Mouse (Mus musculus): ENCODE measurements around the gene Edn2. TPM values are rescaled to one million over a fixed set of nuclear protein-coding genes. Genes with fewer than 3 reads are reported as not detected.
A peak's percentile ranks its signal among the peaks of the same experiment; 100 is the strongest.

Gene Edn2
- polyA plus RNA-seq, 1 experiment from 2014 or later = 0.18 TPM

DNA sequence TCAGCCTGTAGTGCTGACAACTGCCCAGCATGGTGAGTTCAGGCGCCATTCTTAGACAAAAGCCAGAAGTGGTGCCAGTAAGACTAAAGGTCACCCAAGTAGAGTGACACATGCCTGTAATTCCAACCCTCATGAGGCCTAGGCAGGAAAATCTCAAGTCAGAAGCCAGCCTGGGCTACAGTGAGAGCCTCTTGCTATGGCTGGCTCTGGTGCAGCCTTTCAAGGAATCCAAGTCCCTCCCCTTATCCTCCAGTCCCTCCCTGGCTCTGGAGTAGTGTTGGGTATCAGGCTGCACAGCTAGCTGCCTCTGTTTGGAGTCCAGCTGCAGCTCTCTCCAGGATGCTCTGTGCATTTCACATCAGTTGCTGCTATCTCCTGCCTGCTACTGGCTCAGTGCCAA lies 19.2 kb upstream of the Edn2 start:
- Histone ChIP-seq H3K9ac (no peak overlapping the region), H3K9me3 (replicated peaks) (no peaks in the 10 kb centered on the region), H3K36me3 (ENCODE audit: poor library complexity, severe bottlenecking) (no peaks in the 10 kb centered on the region), H3K27me3 (no peaks in the 10 kb centered on the region), H3K4me3 (no peak overlapping the region), H3K4me2 (no peak overlapping the region), H3K27ac (no peak overlapping the region), H3K4me1 (peaks cover 11% of the 10 kb centered on the region)
- 77% methylated on average over 1 of the region's 1 CpGs for WGBS
- peak; percentile 24; the same call in 1 of the 2 replicates for ATAC-seq

DNA sequence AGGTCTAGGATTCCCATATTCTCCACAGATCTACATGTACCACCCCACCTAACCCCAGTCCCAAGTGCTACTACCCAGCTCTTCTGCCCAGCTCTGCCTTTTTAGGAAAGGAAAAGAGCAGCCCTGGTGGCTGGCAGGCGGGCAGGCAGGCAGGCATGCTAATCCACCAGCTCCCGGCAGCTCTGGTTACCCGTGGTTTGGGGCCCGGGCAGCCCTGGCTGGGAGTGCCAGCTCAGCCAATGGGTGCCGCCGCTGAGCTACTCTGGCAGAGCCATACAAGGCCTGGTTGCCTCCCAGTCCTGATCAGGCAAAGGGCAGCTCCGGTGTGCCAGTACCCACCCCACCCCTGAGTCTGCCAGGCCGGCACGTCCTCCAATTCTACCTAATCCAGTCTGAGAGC lies 18.1 kb upstream of the Edn2 start:
- 80% methylated on average over 9 of the region's 9 CpGs for WGBS
- H3K4me1 ChIP-seq = peaks cover 11% of the 10 kb centered on the region
- ATAC-seq = peak; percentile 64

GRCm38 (mm10) chr4:120144343-120144742 lies 16.7 kb upstream of the Edn2 start:
- H3K9ac ChIP-seq = no peak overlapping the region
- H3K4me3 ChIP-seq = no peak overlapping the region
- H3K4me2 ChIP-seq = no peak overlapping the region
- no peaks in the 10 kb centered on the region for H3K9me3 ChIP-seq (replicated peaks)
- WGBS = 83% methylated on average over 5 of the region's 5 CpGs
- no peak for ATAC-seq
- no peaks in the 10 kb centered on the region for H3K36me3 ChIP-seq (ENCODE audit: poor library complexity, severe bottlenecking)
- no peak overlapping the region for H3K27ac ChIP-seq
- peaks cover 5% of the 10 kb centered on the region; the same call in 1 of the 2 replicates for H3K27me3 ChIP-seq
- H3K4me1 ChIP-seq = peaks cover 22% of the 10 kb centered on the region

More for the DNA sequence above, 18.1 kb upstream of the Edn2 start:
- H3K4me2 ChIP-seq = no peak overlapping the region
- no peak overlapping the region for H3K4me3 ChIP-seq
- H3K9ac ChIP-seq = no peak overlapping the region
- H3K27ac ChIP-seq = no peak overlapping the region
- H3K27me3 ChIP-seq = peaks cover 5% of the 10 kb centered on the region; the same call in 1 of the 2 replicates
- no peaks in the 10 kb centered on the region for H3K9me3 ChIP-seq (replicated peaks)
- no peaks in the 10 kb centered on the region for H3K36me3 ChIP-seq (ENCODE audit: poor library complexity, severe bottlenecking)

GRCm38 (mm10) chr4:120145931-120146330 lies 15.1 kb upstream of the Edn2 start:
- H3K9ac ChIP-seq = no peak overlapping the region
- no peak overlapping the region for H3K27ac ChIP-seq
- H3K4me3 ChIP-seq = no peak overlapping the region
- H3K27me3 ChIP-seq = peaks cover 5% of the 10 kb centered on the region; the same call in 1 of the 2 replicates
- 82% methylated on average over 8 of the region's 8 CpGs for WGBS
- peaks cover 23% of the 10 kb centered on the region for H3K4me1 ChIP-seq
- no peak for ATAC-seq
- H3K36me3 ChIP-seq (ENCODE audit: poor library complexity, severe bottlenecking) = no peaks in the 10 kb centered on the region
- no peak overlapping the region for H3K4me2 ChIP-seq
- no peaks in the 10 kb centered on the region for H3K9me3 ChIP-seq (replicated peaks)

DNA sequence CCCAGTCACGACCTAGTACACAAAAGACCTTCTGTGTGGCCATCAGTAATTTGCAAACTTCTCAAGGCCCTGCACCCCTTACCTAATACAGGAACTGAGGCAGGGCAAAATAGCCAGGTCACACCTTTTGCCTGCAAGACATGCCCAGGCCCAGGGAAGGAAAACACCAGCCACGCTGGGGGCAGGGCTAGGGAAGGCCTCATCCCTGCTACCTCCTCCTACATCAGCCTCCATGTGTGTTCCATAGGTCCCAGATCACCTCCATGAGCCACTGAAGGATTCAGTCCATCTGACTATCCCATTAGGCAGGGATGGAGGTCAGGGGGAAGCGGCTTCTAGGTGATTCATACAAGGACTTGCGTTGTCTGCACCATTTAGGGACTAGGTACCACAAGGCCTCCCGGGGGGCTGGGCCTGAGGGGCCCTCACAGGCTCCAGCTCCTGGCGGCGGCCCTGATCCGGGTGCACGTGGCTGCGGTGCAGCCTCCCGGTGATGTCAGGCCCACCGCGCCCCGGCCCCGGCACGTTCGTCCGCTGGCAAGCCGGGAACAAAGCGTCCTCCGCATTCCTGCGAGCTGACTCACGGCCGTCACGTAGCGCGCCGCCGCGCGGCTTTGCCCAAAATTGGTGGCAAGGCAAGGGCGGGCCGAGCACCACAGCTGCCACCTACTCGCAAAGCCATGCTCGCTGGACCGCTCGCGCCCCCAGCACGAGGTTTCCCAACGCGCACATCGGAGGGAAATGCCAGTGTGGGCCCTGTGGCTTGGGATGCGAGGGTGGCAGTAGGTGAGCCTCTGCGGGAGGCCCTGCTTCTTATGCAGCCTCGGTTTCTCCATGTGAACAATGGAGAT lies 12.5 kb upstream of the Edn2 start:
- Histone ChIP-seq H3K9ac (peak overlapping the region; percentile 63), H3K4me3 (peak overlapping the region; percentile 24), H3K27ac (peak overlapping the region; percentile 19; the same call in 1 of the 2 replicates), H3K4me2 (peak overlapping the region; percentile 56), H3K9me3 (replicated peaks) (no peaks in the 10 kb centered on the region), H3K27me3 (peaks cover 5% of the 10 kb centered on the region; the same call in 1 of the 2 replicates), H3K36me3 (ENCODE audit: poor library complexity, severe bottlenecking) (no peaks in the 10 kb centered on the region), H3K4me1 (peaks cover 12% of the 10 kb centered on the region)
- peak; percentile 81 for ATAC-seq
- whole genome bisulfite sequencing = 5% methylated on average over 45 of the region's 45 CpGs

- Histone ChIP-seq H3K4me3 (peak overlapping the region; percentile 24; the same call in 1 of the 2 replicates), H3K27me3 (peaks cover 5% of the 10 kb centered on the region; the same call in 1 of the 2 replicates), H3K4me2 (peak overlapping the region; percentile 56), H3K36me3 (ENCODE audit: poor library complexity, severe bottlenecking) (no peaks in the 10 kb centered on the region), H3K9me3 (replicated peaks) (no peaks in the 10 kb centered on the region), H3K27ac (peak overlapping the region; percentile 15; the same call in 1 of the 2 replicates), H3K9ac (peak overlapping the region; percentile 63), H3K4me1 (peaks cover 12% of the 10 kb centered on the region)
- 31% methylated on average over 3 of the region's 3 CpGs for WGBS
- peak; percentile 50 for ATAC-seq
These were observed 11.9 kb upstream of the Edn2 start for GRCm38 (mm10) chr4:120149142-120149524.

DNA sequence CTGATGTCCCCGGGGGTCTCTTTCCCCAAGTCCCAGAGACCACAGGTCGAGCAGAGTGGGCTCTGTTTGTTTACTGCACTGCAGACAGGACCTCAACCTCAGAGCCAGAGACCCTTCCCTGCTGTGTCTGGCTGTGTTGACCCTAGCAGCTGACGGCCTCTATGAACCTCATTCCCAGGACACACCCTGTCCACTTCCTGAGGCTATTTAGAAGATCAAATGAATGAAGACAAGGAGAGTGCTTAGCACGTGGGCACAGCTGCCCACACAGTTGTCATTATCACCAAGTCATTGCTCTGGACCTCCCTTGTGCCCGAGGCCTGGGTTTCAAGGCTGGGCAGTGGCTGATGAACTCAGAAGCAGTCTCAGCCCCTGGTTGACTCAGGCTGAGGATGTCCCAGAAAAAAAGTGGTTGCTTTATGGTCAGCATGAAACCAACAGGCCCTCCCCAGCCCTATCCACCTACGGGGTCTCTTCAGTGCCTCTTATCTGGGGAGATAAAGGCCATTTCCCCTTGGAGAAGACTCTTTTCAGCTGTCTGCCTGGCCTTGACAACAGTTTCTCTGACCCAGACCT lies 10.6 kb upstream of the Edn2 start:
- Histone ChIP-seq H3K36me3 (ENCODE audit: poor library complexity, severe bottlenecking) (no peaks in the 10 kb centered on the region), H3K9ac (no peak overlapping the region), H3K27me3 (peaks cover 5% of the 10 kb centered on the region; the same call in 1 of the 2 replicates), H3K4me2 (no peak overlapping the region), H3K4me3 (no peak overlapping the region), H3K27ac (no peak overlapping the region), H3K4me1 (peaks cover 12% of the 10 kb centered on the region), H3K9me3 (replicated peaks) (no peaks in the 10 kb centered on the region)
- 75% methylated on average over 6 of the region's 6 CpGs for WGBS
- no peak for ATAC-seq

GRCm38 (mm10) chr4:120151906-120152305 lies 9.1 kb upstream of the Edn2 start:
- no peak overlapping the region for H3K9ac ChIP-seq
- H3K4me1 ChIP-seq = peaks cover 12% of the 10 kb centered on the region
- H3K4me3 ChIP-seq = no peak overlapping the region
- WGBS = 89% methylated on average over 6 of the region's 6 CpGs
- H3K4me2 ChIP-seq = no peak overlapping the region
- H3K27me3 ChIP-seq = peaks cover 5% of the 10 kb centered on the region; the same call in 1 of the 2 replicates
- no peaks in the 10 kb centered on the region for H3K36me3 ChIP-seq (ENCODE audit: poor library complexity, severe bottlenecking)
- no peak overlapping the region for H3K27ac ChIP-seq
- H3K9me3 ChIP-seq (replicated peaks) = no peaks in the 10 kb centered on the region
- ATAC-seq = no peak

- Histone ChIP-seq H3K4me1 (peaks cover 12% of the 10 kb centered on the region), H3K9me3 (replicated peaks) (no peaks in the 10 kb centered on the region), H3K4me3 (no peak overlapping the region), H3K27me3 (peaks cover 3% of the 10 kb centered on the region; the same call in 1 of the 2 replicates), H3K36me3 (ENCODE audit: poor library complexity, severe bottlenecking) (no peaks in the 10 kb centered on the region), H3K27ac (no peak overlapping the region), H3K4me2 (no peak overlapping the region), H3K9ac (no peak overlapping the region)
- WGBS = 76% methylated on average over 4 of the region's 4 CpGs
- ATAC-seq = no peak
These were observed 8.4 kb upstream of the Edn2 start for GRCm38 (mm10) chr4:120152648-120153047.

DNA sequence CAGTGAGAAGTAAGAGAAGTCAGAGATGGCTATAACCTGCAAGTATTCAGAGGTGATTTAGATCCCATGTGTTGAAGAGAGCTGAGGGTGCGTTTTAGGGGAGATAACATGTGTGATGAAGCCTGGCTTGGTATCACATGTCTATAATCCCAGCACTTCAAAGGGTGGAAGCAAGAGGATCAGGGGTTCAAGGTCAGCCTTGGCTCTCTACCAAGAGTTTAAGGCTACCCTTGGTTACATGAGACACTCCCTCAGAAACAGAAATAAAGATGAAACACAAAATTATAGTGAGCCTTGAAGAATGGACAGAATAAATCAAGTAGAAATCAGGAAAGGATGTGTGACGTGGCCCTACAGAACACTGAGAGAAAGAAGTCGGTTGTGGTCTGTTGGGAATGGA lies 7.3 kb upstream of the Edn2 start:
- ATAC-seq = no peak
- 90% methylated on average over 3 of the region's 3 CpGs for WGBS

GRCm38 (mm10) chr4:120158714-120159310 lies 2.2 kb upstream of the Edn2 start:
- Histone ChIP-seq H3K4me1 (peaks cover 37% of the 10 kb centered on the region), H3K9me3 (replicated peaks) (no peaks in the 10 kb centered on the region), H3K27ac (no peak overlapping the region), H3K9ac (peak overlapping the region; percentile 21; the same call in 1 of the 2 replicates), H3K4me2 (no peak overlapping the region), H3K27me3 (no peaks in the 10 kb centered on the region), H3K36me3 (ENCODE audit: poor library complexity, severe bottlenecking) (no peaks in the 10 kb centered on the region), H3K4me3 (no peak overlapping the region)
- WGBS = 33% methylated on average over 5 of the region's 5 CpGs
- no peak for ATAC-seq

More for the DNA sequence above, 7.3 kb upstream of the Edn2 start:
- no peaks in the 10 kb centered on the region for H3K9me3 ChIP-seq (replicated peaks)
- no peak overlapping the region for H3K4me3 ChIP-seq
- H3K36me3 ChIP-seq (ENCODE audit: poor library complexity, severe bottlenecking) = no peaks in the 10 kb centered on the region
- H3K4me1 ChIP-seq = peaks cover 8% of the 10 kb centered on the region
- H3K4me2 ChIP-seq = no peak overlapping the region
- no peak overlapping the region for H3K9ac ChIP-seq
- H3K27me3 ChIP-seq = no peaks in the 10 kb centered on the region
- no peak overlapping the region for H3K27ac ChIP-seq

GRCm38 (mm10) chr4:120162586-120162985 lies 1.6 kb downstream of the Edn2 start:
- H3K9me3 ChIP-seq (replicated peaks) = no peaks in the 10 kb centered on the region
- no peaks in the 10 kb centered on the region for H3K36me3 ChIP-seq (ENCODE audit: poor library complexity, severe bottlenecking)
- H3K4me2 ChIP-seq = no peak overlapping the region
- no peak overlapping the region for H3K4me3 ChIP-seq
- H3K27ac ChIP-seq = no peak overlapping the region
- WGBS = 78% methylated on average over 8 of the region's 8 CpGs
- ATAC-seq = no peak
- no peak overlapping the region for H3K9ac ChIP-seq
- peaks cover 43% of the 10 kb centered on the region for H3K4me1 ChIP-seq
- no peaks in the 10 kb centered on the region; the same call in 1 of the 2 replicates for H3K27me3 ChIP-seq

All from forebrain, embryonic 13.5 days (tissue).